Mouse (Mus musculus) lung, adult 2 months (tissue): ENCODE results near the gene Lysmd2.

Experiments
- CTCF ChIP-seq: fragments of 200-500 bp; IDR thresholded peaks from 2 replicates; pipeline ENCODE4 v1.5.1; 2011; ENCODE audit warnings: mild to moderate bottlenecking, low read length, control low read depth; ENCODE audit not compliant: insufficient read depth
- POLR2A ChIP-seq: fragments of 200-500 bp; IDR thresholded peaks from 2 replicates; pipeline ENCODE4 v1.6.1; 2011; ENCODE audit warnings: low read depth, mild to moderate bottlenecking, control low read depth, low read length, borderline replicate concordance; ENCODE audit errors: extremely low read depth

- TF ChIP-seq POLR2A (no peak), CTCF (no peak)
Observed at GRCm38 (mm10) chr9:75653981-75654911, 28.7 kb downstream of the Lysmd2 start.
